Mouse (Mus musculus) embryonic stem cell, embryonic (primary cell): ENCODE data around the gene Phf21b.

Experiments used
- CTCF ChIA-PET, 4 experiments: fragments of 300-600 bp in 2 of 4; fragments of 350-600 bp in 2 of 4; sonication (Branson Sonifier 250); formaldehyde crosslinking; loops; one replicate each; lab custom pipeline; 2022; ENCODE audit warnings: inconsistent platforms in 2 of 4; lab: Charles Lee
- POLR2A ChIA-PET, 4 experiments: fragments of 300-600 bp in 2 of 4; fragments of 350-600 bp in 2 of 4; sonication (Branson Sonifier 250); formaldehyde crosslinking; loops; one replicate each; lab custom pipeline; 2022; ENCODE audit warnings: antibody characterized with exemption in 4 of 4, inconsistent platforms in 1 of 4; lab: Charles Lee

Phf21b gene

GRCm38 (mm10) chr15:84768531-84768930 is 87.3 kb downstream of the Phf21b start:
- POLR2A ChIA-PET = interaction anchor here in 3 of 4 experiments (0.9 to 2.8 kb wide), 6 partner anchors 9 to 154 kb away, joined by 3 to 16 read pairs (median 3); partner anchors contain the start of gene Nup50 (in 1 of the 3)

GRCm38 (mm10) chr15:84766621-84767020 is 89.2 kb downstream of the Phf21b start:
- ChIA-PET CTCF (interaction anchor here in 3 of 4 experiments (0.7 to 4.5 kb wide), 13 partner anchors 8 to 229 kb away, joined by 3 to 20 read pairs (median 4); no protein-coding TSS in a partner anchor), POLR2A (interaction anchor here in 3 of 4 experiments (0.5 to 2.8 kb wide), 22 partner anchors 8 to 1622 kb away, joined by 3 to 16 read pairs (median 4); partner anchors contain the start of genes 5031439G07Rik (in 2 of the 3), Nup50 (in 2 of the 3) and Phf21b (in 1 of the 3))

More at GRCm38 (mm10) chr15:84768531-84768930, 87.3 kb downstream of the Phf21b start:
- CTCF ChIA-PET = interaction anchor here (0.6 to 4.5 kb wide), 6 partner anchors 10 to 174 kb away, joined by 3 to 20 read pairs (median 3); no protein-coding TSS in a partner anchor

- POLR2A ChIA-PET = no interaction called here
- CTCF ChIA-PET = no interaction called here
Observed at GRCm38 (mm10) chr15:84763423-84763812, 92.4 kb downstream of the Phf21b start.

GRCm38 (mm10) chr15:84762712-84763422 is 93.0 kb downstream of the Phf21b start:
- ChIA-PET POLR2A (interaction anchor here in 2 of 4 experiments (0.5 to 1.5 kb wide), 3 partner anchors 10 to 91 kb away, joined by 3 read pairs; no protein-coding TSS in a partner anchor), CTCF (interaction anchor here in 1 of 4 experiments (0.8 kb wide), 1 partner anchor 527 kb away, joined by 3 read pairs; no protein-coding TSS in a partner anchor)

- ChIA-PET POLR2A (interaction anchor here (0.5 to 2.2 kb wide), 14 partner anchors 9 to 1361 kb away, joined by 3 to 16 read pairs (median 3); partner anchors contain the start of gene Nup50 (in 1 of the 4)), CTCF (interaction anchor here (0.5 to 2.7 kb wide), 71 partner anchors 8 to 601 kb away, joined by 3 to 22 read pairs (median 4); partner anchors contain the start of genes Arhgap8 (in 1 of the 4), Nup50 (in 1 of the 4) and Phf21b (in 1 of the 4))
Observed at GRCm38 (mm10) chr15:84758493-84758892, 97.4 kb downstream of the Phf21b start.

- ChIA-PET CTCF (interaction anchor here (0.5 to 2.1 kb wide), 18 partner anchors 11 to 567 kb away, joined by 3 to 7 read pairs (median 4); no protein-coding TSS in a partner anchor), POLR2A (interaction anchor here (0.6 to 1.5 kb wide), 6 partner anchors 10 to 375 kb away, joined by 3 to 6 read pairs (median 4); no protein-coding TSS in a partner anchor)
Observed at GRCm38 (mm10) chr15:84756426-84756825, 99.4 kb downstream of the Phf21b start.

- ChIA-PET POLR2A (interaction anchor here in 2 of 4 experiments (0.8 to 1.4 kb wide), 2 partner anchors 12 to 99 kb away, joined by 3 read pairs; no protein-coding TSS in a partner anchor), CTCF (interaction anchor here in 3 of 4 experiments (0.5 to 1.3 kb wide), 7 partner anchors 9 to 552 kb away, joined by 3 to 5 read pairs (median 4); no protein-coding TSS in a partner anchor)
Observed at GRCm38 (mm10) chr15:84754987-84755386, 100.9 kb downstream of the Phf21b start.

- ChIA-PET CTCF (interaction anchor here in 2 of 4 experiments (1.0 to 1.5 kb wide), 3 partner anchors 9 to 13 kb away, joined by 3 to 6 read pairs (median 5); no protein-coding TSS in a partner anchor), POLR2A (no interaction called here)
Observed at GRCm38 (mm10) chr15:84745831-84746230, 110.0 kb downstream of the Phf21b start.

- ChIA-PET POLR2A (interaction anchor here in 2 of 4 experiments (0.7 to 1.1 kb wide), 3 partner anchors 9 to 168 kb away, joined by 4 to 8 read pairs (median 6); no protein-coding TSS in a partner anchor), CTCF (interaction anchor here in 3 of 4 experiments (0.7 to 5.6 kb wide), 7 partner anchors 10 to 181 kb away, joined by 3 to 22 read pairs (median 4); no protein-coding TSS in a partner anchor)
Observed at GRCm38 (mm10) chr15:84744308-84744707, 111.5 kb downstream of the Phf21b start.

- CTCF ChIA-PET = interaction anchor here in 3 of 4 experiments (0.5 to 5.6 kb wide), 8 partner anchors 11 to 549 kb away, joined by 3 to 22 read pairs (median 4); no protein-coding TSS in a partner anchor
Observed at GRCm38 (mm10) chr15:84743347-84743746, 112.5 kb downstream of the Phf21b start.

GRCm38 (mm10) chr15:84741573-84741972 is 114.3 kb downstream of the Phf21b start:
- POLR2A ChIA-PET = interaction anchor here in 2 of 4 experiments (0.7 to 1.4 kb wide), 6 partner anchors 11 to 110 kb away, joined by 3 to 4 read pairs (median 3); no protein-coding TSS in a partner anchor
- CTCF ChIA-PET = interaction anchor here in 3 of 4 experiments (0.6 to 5.6 kb wide), 13 partner anchors 11 to 70 kb away, joined by 3 to 22 read pairs (median 4); no protein-coding TSS in a partner anchor

More at GRCm38 (mm10) chr15:84743347-84743746, 112.5 kb downstream of the Phf21b start:
- POLR2A ChIA-PET = interaction anchor here in 2 of 4 experiments (0.6 to 1.5 kb wide), 7 partner anchors 10 to 336 kb away, joined by 3 to 4 read pairs (median 3); partner anchors contain the start of gene 5031439G07Rik (in 1 of the 2)

- CTCF ChIA-PET = interaction anchor here in 1 of 4 experiments (0.8 kb wide), 1 partner anchor 202 kb away, joined by 3 read pairs; no protein-coding TSS in a partner anchor
- POLR2A ChIA-PET = interaction anchor here in 2 of 4 experiments (0.9 to 1.8 kb wide), 5 partner anchors 10 to 203 kb away, joined by 3 to 5 read pairs (median 3); no protein-coding TSS in a partner anchor
Observed at GRCm38 (mm10) chr15:84738246-84738645, 117.6 kb downstream of the Phf21b start.

GRCm38 (mm10) chr15:84736994-84737346 is 118.9 kb downstream of the Phf21b start:
- ChIA-PET CTCF (interaction anchor here in 1 of 4 experiments (0.6 kb wide), 1 partner anchor 330 kb away, joined by 7 read pairs; no protein-coding TSS in a partner anchor), POLR2A (interaction anchor here in 2 of 4 experiments (0.7 to 1.8 kb wide), 2 partner anchors 9 to 57 kb away, joined by 3 to 5 read pairs; no protein-coding TSS in a partner anchor)

GRCm38 (mm10) chr15:84736346-84736993 is 119.4 kb downstream of the Phf21b start:
- POLR2A ChIA-PET = interaction anchor here in 2 of 4 experiments (0.7 to 1.2 kb wide), 2 partner anchors 22 to 56 kb away, joined by 3 read pairs; no protein-coding TSS in a partner anchor
- CTCF ChIA-PET = interaction anchor here in 1 of 4 experiments (0.6 kb wide), 1 partner anchor 330 kb away, joined by 7 read pairs; no protein-coding TSS in a partner anchor
